Mouse (Mus musculus) heart, adult 9 months (tissue): Measurements from ENCODE around the gene Glg1.
"Not testable (repeated sequence)": the region's sequence is repeated elsewhere in the genome, so short reads cannot be mapped to it uniquely, and the experiment has no call there.

Experiments
- DNase-seq, 2 experiments: peaks; one replicate each; pipeline ENCODE4 v3.0.0; 2022; ENCODE audit warnings: low spot score in 2 of 2

Glg1 gene

GRCm38 (mm10) chr8:111250111-111250510, 8.9 kb downstream of the Glg1 start:
- no peak for DNase-seq

DNA sequence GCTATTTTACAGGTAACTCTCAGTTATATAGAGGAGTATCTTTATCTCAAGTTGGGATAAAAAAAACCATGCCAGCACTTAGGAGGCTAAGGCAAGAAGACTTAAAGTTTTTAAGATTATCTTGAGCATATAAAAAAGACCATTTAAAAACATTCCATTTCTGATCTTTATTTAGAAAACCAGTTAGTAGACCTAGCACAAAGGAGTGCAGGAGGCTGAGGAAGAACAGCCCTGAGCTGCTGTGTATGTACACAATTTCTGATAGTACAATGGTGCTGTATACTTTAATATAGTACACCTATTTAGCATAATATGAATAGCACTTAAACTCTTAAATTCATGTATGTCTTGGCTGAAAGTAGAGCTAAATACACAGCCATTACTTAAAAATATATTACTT, 10.9 kb downstream of the Glg1 start:
- DNase-seq: no peak

GRCm38 (mm10) chr8:111246864-111247263, 12.2 kb downstream of the Glg1 start:
- not testable (repeated sequence) for DNase-seq

DNA sequence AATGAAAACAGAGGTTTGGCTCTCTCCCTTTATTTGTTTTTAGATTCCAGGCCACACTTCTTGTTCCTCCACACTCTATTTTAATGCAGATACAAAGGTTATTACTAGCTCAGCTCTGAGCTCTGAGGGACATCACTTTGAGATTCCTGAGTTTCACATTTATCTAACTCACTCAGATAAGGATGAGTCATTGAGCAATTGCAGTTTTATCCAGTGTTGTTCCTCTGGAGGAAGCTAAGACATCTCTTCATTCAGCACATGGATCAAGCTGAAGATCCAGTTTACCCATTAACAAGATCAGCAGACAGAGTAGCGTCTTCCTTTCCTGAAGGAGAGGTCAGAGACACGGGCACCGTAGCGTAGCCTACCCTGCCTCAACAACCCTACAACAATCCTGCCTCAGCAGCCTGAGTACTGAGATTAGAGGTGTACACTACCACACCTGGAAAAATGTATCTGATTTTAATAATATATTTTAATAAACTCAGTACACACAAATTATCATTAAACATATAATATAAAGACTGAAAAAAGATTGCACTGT, 12.7 kb downstream of the Glg1 start:
- DNase-seq: no peak

- DNase-seq: no peak
Measured at GRCm38 (mm10) chr8:111237301-111237700, 21.7 kb downstream of the Glg1 start.

DNA sequence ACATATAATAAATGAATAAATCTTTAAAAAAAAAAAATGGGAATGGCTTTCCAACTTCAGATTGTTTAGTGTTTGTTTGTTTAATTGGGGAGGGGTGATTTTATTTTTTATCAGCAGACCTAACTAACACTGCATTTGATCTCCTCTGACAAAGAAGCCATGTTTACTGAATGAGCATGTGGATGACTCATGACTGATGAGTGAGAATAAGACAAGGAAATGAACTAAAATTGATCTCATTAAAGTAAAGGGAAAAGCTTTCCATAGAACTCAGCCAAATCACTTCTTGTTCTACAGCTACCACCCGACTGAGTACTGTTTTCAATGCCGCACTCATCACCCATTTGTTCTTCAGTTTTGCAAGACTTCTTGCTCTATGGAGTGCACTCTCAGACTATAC, 25.3 kb downstream of the Glg1 start:
- no peak for DNase-seq

GRCm38 (mm10) chr8:111224153-111224552, 34.9 kb downstream of the Glg1 start:
- no peak for DNase-seq

DNA sequence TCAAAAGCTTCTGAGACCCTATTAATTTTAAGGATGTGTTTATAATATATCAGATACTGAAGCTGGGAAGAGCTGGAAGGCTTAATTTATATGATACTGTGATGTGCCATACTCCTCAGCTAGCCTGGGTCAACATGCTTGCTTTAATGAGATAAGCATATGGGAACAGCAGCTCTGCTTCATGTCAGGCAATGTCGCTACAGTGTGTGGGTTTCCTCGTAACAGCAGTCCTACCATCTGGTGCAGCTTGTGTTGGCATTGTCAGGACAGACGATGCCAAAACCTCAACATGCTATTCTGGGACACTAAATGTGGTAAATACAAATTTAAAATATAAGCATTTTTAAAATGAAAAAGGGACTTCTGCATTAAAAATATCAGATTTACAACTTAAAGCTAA, 40.9 kb downstream of the Glg1 start:
- DNase-seq: no peak

GRCm38 (mm10) chr8:111213406-111213805, 45.6 kb downstream of the Glg1 start:
- no peak for DNase-seq

DNA sequence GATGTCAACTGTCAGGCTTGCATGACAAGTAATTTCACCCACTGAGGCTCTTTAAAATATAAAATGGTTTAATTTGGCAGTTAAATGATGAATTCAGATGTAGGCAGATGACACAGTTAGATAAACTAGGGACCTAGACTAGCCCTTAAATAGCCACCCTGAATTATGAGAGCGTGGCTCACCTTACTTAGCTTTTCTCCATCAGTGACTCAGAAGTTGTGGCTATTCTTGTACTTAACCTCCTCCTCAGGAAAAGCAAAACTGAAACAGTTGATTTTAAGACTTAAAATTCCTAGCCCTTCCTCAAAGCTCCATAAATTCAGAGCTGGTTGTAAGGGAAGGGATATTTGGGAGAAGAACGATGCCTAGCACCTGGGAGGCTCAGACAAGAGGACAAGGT, 47.8 kb downstream of the Glg1 start:
- no peak for DNase-seq

DNA sequence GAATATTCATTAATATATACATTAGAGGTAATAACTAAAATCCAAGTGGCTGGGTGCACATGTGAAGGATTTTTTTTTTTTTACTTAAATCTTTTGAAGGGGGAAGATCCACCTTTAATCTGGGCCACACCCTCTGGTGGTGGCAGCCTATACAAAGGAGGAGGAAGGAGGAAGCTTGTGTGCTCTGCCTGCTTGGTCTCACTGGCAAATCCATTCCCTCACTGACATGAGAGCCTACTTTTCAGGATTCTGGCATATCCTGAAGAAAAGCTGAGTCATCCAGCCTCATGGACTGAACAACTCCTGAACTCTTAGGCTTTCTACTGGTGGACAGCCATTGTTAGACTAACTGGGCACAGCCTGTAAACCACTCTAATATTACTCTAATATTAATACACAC, 49.1 kb downstream of the Glg1 start:
- no peak for DNase-seq

DNA sequence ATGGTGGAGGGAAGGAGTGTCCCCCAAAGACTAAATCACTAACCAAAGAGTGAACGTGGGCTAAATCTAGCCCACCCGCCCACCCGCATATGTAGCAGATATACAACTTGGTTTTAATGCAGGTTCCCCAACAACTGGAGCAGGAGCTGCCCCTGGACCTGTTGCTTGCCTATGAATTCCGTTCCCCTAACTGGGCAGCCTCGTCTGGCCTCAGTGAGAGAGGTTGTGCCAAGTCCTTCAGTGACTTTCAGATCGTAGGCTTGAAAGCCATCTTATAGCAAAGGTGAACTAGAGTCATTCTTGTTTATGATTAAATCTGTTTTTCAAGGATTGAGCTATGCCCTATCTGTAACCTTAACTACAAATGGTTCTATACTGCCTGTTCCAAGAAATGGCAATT, 52.7 kb downstream of the Glg1 start:
- DNase-seq: peak in 1 of 2 experiments; percentile 17

DNA sequence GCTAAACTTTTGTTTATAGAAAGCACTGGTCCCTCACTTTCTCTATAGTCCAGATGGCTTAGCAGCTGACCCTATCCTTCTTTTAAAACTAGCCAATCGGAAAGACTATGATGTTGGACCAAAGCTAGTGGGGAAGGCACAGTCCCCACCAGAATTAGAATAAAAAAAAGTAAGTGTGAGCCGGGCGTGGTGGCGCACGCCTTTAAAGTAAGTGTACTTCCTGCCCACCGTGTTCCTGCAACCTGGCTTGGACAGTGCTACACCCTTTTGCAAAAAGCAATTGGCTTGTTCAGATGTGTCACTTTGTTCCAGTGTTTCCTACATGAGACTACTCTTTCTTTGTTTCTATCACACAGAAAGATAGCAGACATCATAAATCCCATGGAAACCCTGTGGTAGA, 54.0 kb downstream of the Glg1 start:
- DNase-seq: no peak

- no peak for DNase-seq
Measured at GRCm38 (mm10) chr8:111203341-111203740, 55.7 kb downstream of the Glg1 start.

- DNase-seq: no peak
Measured at GRCm38 (mm10) chr8:111197966-111198365, 61.0 kb downstream of the Glg1 start.

DNA sequence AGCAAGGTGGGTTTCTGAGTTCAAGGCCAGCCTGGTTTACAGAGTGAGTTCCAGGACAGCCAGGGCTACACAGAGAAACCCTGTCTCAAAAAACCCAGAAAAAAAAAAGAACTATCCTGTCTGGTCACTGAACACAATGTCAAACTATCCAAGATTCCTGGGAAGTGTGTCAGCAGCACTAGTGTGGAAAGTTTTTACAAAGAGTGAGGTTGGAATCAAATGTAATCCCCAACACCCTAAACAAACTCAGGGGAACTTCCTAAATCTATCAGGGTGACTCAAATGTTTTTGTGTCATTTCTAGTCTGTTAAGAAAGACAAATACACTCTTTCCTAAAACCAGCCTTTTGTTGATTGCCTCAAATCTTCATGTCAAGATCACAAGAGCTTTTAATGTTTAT, 62.8 kb downstream of the Glg1 start:
- no peak for DNase-seq

DNA sequence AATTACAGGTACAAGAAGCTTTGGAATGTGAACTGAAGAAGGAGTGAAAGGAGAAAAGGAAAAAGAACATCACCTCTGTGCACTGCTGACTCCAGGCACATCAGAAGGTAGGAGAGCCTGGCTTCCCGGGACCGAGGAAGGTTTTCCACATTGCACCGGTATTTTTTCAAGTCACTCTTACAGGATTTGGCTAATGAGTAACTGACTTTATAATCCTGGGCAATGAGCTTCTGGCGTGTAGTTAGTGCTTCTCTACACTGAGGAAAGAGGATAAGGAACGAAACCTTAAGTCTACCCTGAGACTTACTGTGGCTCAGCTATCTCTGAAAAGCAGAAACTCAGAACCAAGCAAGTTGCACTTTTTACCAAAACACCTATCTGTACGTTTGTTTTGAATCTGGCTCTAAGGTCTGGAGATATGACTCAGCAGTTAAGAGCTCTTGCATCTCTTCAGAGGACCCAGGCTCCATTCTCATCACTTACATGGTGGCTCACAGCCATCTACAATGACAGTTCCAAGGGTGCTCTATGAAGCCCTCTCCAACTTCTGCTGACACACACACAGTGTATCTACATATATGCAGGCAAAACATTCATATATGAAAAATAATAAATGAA, 70.3 kb downstream of the Glg1 start:
- DNase-seq: no peak

DNA sequence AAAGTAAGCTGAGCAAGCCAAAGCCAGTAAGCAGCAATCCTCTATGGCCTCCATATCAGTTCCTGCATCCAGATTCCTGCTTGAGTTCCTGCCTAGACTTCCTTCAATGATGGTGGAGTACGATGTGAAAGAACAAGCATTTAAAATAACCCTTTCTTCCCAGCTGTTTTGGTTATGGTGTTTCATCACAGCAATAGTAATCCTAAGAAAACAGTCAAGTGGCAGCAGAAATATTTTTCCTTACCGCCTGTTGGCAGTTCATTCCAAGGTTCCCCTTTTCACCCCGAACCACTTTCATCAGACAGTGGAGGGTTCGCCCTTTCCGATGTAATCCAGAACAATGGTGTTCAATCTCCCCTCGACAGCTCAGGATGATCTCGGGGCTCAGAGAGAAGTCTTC, 71.5 kb downstream of the Glg1 start:
- DNase-seq: no peak

GRCm38 (mm10) chr8:111185472-111185947, 73.5 kb downstream of the Glg1 start:
- DNase-seq: peak in 1 of 2 experiments; percentile 59

- no peak for DNase-seq
Measured at GRCm38 (mm10) chr8:111171661-111172060, 87.4 kb downstream of the Glg1 start.

DNA sequence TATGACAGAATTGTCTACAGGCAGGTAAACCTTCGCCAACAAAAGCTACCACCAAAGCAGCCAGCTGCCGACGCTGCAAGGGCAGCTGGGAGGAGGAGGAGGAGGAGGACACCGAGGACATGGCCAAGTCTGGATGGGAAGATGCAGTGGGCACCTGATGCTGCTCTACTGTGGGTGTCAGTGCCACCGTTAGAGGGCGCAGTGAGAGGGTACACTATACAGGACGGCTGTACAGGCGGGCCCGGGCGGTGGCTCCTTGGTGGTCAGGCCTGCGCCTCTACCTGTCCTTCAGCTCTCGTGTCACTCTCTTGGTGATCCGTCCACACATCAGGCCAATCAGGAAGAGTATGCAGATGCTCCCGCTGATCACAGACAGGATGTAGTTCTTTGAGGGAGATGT, 101.4 kb downstream of the Glg1 start:
- peak; percentile 21 to 23 for DNase-seq

- DNase-seq: no peak
Measured at GRCm38 (mm10) chr8:111155721-111156436, 103.1 kb downstream of the Glg1 start.

DNA sequence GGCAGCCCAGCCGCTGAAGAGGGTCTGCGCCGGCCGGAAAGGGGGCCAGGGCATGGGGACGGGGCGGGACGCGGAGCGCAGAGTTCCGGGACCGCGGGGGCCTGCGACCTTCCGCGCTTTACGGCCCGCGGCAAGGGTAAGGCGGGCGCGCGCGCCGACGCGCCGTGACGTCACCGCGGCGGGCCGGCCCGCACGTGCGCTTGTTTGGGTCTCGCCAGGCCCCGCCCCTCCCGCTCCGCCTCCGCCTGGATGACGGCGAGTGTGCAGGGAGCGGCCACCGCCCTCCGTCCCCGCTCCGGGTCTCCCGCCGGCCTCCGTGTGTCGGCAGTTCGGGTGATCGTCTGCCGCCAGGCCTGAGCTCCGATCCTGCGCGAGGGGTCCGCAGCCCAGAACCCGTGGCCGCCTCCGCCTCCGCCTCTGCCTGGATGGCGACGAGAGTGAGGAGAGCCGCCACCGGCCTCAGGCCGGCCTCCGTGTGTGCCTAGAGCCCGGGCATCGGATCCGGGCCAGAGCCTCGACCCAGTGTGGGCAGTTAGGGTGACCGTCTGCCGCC, 113.5 kb downstream of the Glg1 start:
- peak; percentile 92 to 93 for DNase-seq
